Mouse (Mus musculus) liver, postnatal 0 days (tissue): Measurements from ENCODE around the gene Vmn1r180. TPM values are rescaled to one million over a fixed set of nuclear protein-coding genes. Genes with fewer than 3 reads are reported as not detected.
A peak's percentile ranks its signal among the peaks of the same experiment; 100 is the strongest.
"Not testable (repeated sequence)": the region's sequence is repeated elsewhere in the genome, so short reads cannot be mapped to it uniquely, and the experiment has no call there.

Experiments
- ATAC-seq: fragments of 200-750 bp; cut with Nextera tagmentation; 2 replicates; pipeline ENCODE4 v1.8.0; 2017; ENCODE audit warnings: mild to moderate bottlenecking, moderate library complexity
- DNase-seq: peaks from one replicate; pipeline ENCODE4 v3.0.0-alpha.2; 2016
- H3K27ac ChIP-seq: fragments of 300-500 bp; sonication (generic); 2 replicates; pipeline ENCODE4 v1.5.1; 2014; ENCODE audit warnings: antibody characterized with exemption, moderate library complexity, mild to moderate bottlenecking, low read depth
- H3K27me3 ChIP-seq: fragments of 300-500 bp; sonication (generic); 2 replicates; pipeline ENCODE4 v1.6.1; 2014; ENCODE audit warnings: low read length, control low read depth, mixed read lengths; ENCODE audit not compliant: insufficient read depth
- H3K36me3 ChIP-seq: fragments of 300-500 bp; sonication (generic); replicated peaks from 2 replicates; pipeline ENCODE4 v1.6.1; 2014; ENCODE audit warnings: mild to moderate bottlenecking, control low read depth, low read length, moderate library complexity, mixed read lengths; ENCODE audit not compliant: insufficient read depth
- H3K4me1 ChIP-seq: fragments of 300-500 bp; sonication (generic); 2 replicates; pipeline ENCODE4 v1.6.1; 2014; ENCODE audit warnings: antibody characterized with exemption, mild to moderate bottlenecking, control low read depth; ENCODE audit not compliant: insufficient read depth
- H3K4me2 ChIP-seq: fragments of 300-500 bp; sonication (generic); 2 replicates; pipeline ENCODE4 v1.6.1; 2014; ENCODE audit warnings: low read depth, mild to moderate bottlenecking, low read length, moderate library complexity, mixed read lengths
- H3K4me3 ChIP-seq: fragments of 300-500 bp; sonication (generic); 2 replicates; pipeline ENCODE4 v1.5.1; 2014; ENCODE audit warnings: low read depth, low read length
- H3K9ac ChIP-seq: fragments of 300-500 bp; sonication (generic); replicated peaks from 2 replicates; pipeline ENCODE4 v1.6.1; 2014; ENCODE audit warnings: mild to moderate bottlenecking, moderate library complexity
- H3K9me3 ChIP-seq: fragments of 300-500 bp; sonication (generic); 2 replicates; pipeline ENCODE4 v1.6.1; 2016; ENCODE audit warnings: mild to moderate bottlenecking, control low read depth, low read length, mixed read lengths
- CTCF ChIP-seq: sonication (generic); IDR thresholded peaks from 2 replicates; pipeline ENCODE4 v1.5.1; 2016; ENCODE audit warnings: antibody characterized with exemption, low read depth
- EP300 ChIP-seq: IDR thresholded peaks from 2 replicates; pipeline ENCODE4 v1.6.1; 2016; ENCODE audit warnings: antibody characterized with exemption, low read depth, mild to moderate bottlenecking
- WGBS: fragments of 180-500 bp; shearing (Covaris S2); extraction: QIAGEN DNeasy Blood & Tissue Kit; methylation state at CpG from one replicate; pipeline ENCODE4 v1.1.7; 2014; ENCODE audit not compliant: insufficient replicate concordance; 5-methylcytosine and 5-hydroxymethylcytosine counted together
- polyA plus RNA-seq: library from polyadenylated mRNA; unstranded; fragments of >200 nt; fragmentation: Nextera tagmentation; extraction: Ambion mirVana; gene quantifications from 2 replicates; pipeline ENCODE4 v1.2.1, GENCODE M21; 2015

Gene Vmn1r180
- polyA plus RNA-seq: not detected in 2 replicates

DNA sequence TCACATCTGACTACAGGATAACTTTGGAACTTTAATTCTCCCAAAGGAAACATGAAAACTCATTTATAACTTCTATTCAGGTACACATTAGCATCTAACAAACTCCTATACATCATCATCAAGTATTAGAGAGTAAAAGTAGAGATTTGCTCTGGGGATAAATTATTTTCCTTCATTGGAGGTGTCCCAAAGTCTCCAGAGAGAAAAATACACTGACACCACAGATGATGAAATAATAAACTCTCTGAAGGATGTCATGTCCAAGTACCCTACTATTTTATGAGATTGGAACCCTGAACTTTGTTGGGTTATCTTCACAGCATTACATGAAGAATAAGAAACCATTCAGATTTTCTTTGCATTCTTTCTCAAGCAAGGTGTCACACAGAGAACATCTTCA, at the start of gene Vmn1r180:
Gene Vmn1r180 (plus strand): TSS at position 301 of the 400 bp plus-strand sequence.
- Histone ChIP-seq H3K36me3 (no peaks in the 10 kb centered on the region), H3K9me3 (no peaks in the 10 kb centered on the region), H3K27me3 (no peaks in the 10 kb centered on the region), H3K4me3 (no peak within 1 kb of the TSS), H3K4me1 (no peaks in the 10 kb centered on the region), H3K27ac (no peak within 1 kb of the TSS), H3K9ac (no peak within 1 kb of the TSS), H3K4me2 (no peak within 1 kb of the TSS)
- ATAC-seq (no peak), DNase-seq (no peak)
- no peak for TF ChIP-seq EP300
- no peak for TF ChIP-seq CTCF

DNA sequence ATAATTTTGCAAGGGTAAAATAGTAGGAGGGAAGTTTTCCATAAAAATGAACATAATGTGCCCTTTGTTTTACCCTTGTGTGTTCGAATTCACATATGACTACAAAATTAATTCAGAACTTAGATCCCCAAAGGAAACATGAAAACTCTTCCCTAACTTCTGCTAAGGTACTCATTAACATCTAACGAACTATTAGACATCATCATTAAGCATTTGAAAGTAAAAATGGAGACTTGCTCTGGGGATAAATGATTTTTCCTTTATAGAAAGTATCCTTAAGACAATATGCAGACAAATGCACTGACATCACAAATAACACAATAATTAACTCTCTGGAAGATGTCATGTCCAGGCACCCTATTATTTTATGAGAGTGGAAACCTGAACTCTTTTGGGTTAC, 23.8 kb upstream of the Vmn1r180 start, which contains the start of gene Vmn1r179:
Gene Vmn1r179 (plus strand): TSS at position 301 of the 400 bp plus-strand sequence.
- ATAC-seq: no peak
- Histone ChIP-seq H3K9me3 (no peaks in the 10 kb centered on the region), H3K9ac (no peak within 1 kb of the TSS), H3K27ac (no peak within 1 kb of the TSS), H3K4me3 (no peak within 1 kb of the TSS), H3K4me1 (no peaks in the 10 kb centered on the region), H3K36me3 (no peaks in the 10 kb centered on the region), H3K4me2 (no peak within 1 kb of the TSS), H3K27me3 (no peaks in the 10 kb centered on the region)
- WGBS: 37% methylated on average over 2 of the region's 2 CpGs
- TF ChIP-seq CTCF: no peak
- TF ChIP-seq EP300: no peak
- DNase-seq: no peak

DNA sequence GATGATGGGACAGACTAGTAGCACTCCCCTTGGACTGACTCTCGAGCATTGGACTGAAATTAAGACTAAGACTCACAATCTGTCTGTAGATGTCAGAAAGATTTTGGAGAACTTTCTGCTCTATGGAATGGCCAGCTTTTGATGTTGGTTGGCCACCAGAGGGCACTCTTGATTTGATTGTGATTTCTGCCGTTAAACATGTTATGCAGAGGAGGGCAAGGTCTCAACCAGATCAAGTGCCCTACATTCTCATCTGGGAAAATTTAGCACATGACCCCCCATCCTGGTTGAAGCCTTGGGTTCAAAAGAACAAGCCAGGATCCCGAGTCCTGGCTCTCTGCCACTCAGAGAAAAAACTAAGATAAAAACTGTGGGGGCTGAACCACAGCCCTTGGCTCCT, 17.6 kb downstream of the Vmn1r180 start:
- H3K4me1 ChIP-seq, ATAC-seq, DNase-seq, H3K27me3 ChIP-seq, H3K36me3 ChIP-seq, H3K27ac ChIP-seq, H3K4me3 ChIP-seq, H3K4me2 ChIP-seq, H3K9ac ChIP-seq, H3K9me3 ChIP-seq: not testable (repeated sequence)
- peak; percentile 44 for TF ChIP-seq CTCF
- 37% methylated on average over 3 of the region's 3 CpGs for WGBS

DNA sequence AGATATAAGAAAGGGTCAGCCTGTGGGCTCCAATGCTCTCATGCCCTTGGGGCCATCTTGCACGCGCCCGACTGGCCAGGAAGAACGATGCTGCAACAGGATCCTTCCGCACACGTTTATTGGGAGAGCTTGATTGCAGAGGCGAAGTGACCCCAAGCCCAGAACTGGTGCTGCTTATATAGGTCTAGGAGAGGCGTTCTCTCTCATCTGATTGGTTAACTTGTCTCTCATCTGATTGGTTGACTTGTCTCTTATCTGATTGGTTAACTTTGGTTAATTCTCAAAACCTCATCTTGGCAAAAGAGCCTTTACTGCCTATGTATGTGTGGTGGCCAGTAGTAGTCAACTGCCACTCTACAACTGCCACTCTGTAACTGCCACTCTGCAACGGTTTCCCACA, 23.9 kb downstream of the Vmn1r180 start, which contains the start of gene Vmn1r181:
Gene Vmn1r181 (plus strand): TSS at position 301 of the 400 bp plus-strand sequence.
- not testable (repeated sequence) for H3K4me3 ChIP-seq, H3K27me3 ChIP-seq, H3K27ac ChIP-seq, ATAC-seq, H3K36me3 ChIP-seq, H3K9me3 ChIP-seq, H3K9ac ChIP-seq, H3K4me2 ChIP-seq, H3K4me1 ChIP-seq, DNase-seq
- WGBS: 74% methylated on average over 9 of the region's 9 CpGs

DNA sequence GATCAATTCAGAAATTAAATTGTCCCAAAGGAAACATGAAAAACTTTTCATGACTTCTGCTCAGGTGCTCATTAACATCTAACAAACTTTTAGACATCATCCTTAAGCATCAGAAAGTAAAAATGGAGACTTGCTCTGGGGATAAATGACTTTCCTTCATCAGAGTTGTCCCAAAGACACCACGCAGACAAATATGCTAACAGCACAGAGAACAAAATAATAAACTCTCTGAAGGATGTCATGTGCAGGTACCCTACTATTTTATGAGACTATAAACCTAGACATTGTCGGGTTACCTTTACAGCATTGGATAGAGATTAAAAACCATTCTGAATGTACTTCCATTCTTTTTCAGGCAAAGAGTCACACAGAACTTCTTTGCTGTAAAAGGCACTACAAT, 51.0 kb downstream of the Vmn1r180 start, which contains the start of gene V1rd19:
Gene V1rd19 (plus strand): TSS at position 301 of the 400 bp plus-strand sequence.
- no peaks in the 10 kb centered on the region for H3K9me3 ChIP-seq
- H3K36me3 ChIP-seq: no peaks in the 10 kb centered on the region
- ATAC-seq: no peak
- 53% methylated on average over 2 of the region's 2 CpGs for WGBS
- TF ChIP-seq CTCF (no peak), EP300 (no peak)
- no peak within 1 kb of the TSS for H3K4me3 ChIP-seq
- H3K27me3 ChIP-seq: no peaks in the 10 kb centered on the region
- no peak for DNase-seq
- no peak within 1 kb of the TSS for H3K27ac ChIP-seq
- H3K4me2 ChIP-seq: no peak within 1 kb of the TSS
- no peak within 1 kb of the TSS for H3K9ac ChIP-seq
- no peaks in the 10 kb centered on the region for H3K4me1 ChIP-seq

Other genes with a start within 250 kb of the Vmn1r180 start
- gene Vmn1r173, start 249.9 kb upstream of the Vmn1r180 start, polyA plus RNA-seq: not detected in 2 replicates
- not detected in 2 replicates for gene Vmn1r174, start 198.4 kb upstream of the Vmn1r180 start, polyA plus RNA-seq
- not detected in 2 replicates for gene Vmn1r175, start 140.0 kb upstream of the Vmn1r180 start, polyA plus RNA-seq
- gene Vmn1r176, start 113.3 kb upstream of the Vmn1r180 start, polyA plus RNA-seq: not detected in 2 replicates
- gene Vmn1r177, start 84.2 kb upstream of the Vmn1r180 start, polyA plus RNA-seq: not detected in 2 replicates
- gene Vmn1r178, start 58.6 kb upstream of the Vmn1r180 start, polyA plus RNA-seq: not detected in 2 replicates
- gene Vmn1r179, start 23.7 kb upstream of the Vmn1r180 start, polyA plus RNA-seq: not detected in 2 replicates
- not detected in 2 replicates for gene Vmn1r181, start 24.0 kb downstream of the Vmn1r180 start, polyA plus RNA-seq
- gene V1rd19, start 51.1 kb downstream of the Vmn1r180 start, polyA plus RNA-seq: not detected in 2 replicates
- not detected in 2 replicates for gene Vmn1r183, start 102.6 kb downstream of the Vmn1r180 start, polyA plus RNA-seq
- gene Zfp180, start 131.3 kb downstream of the Vmn1r180 start, polyA plus RNA-seq: 3.2 and 4.0 TPM in 2 replicates
- gene Zfp112, start 161.7 kb downstream of the Vmn1r180 start, polyA plus RNA-seq: 0.76 and 0.86 TPM in 2 replicates
- gene Zfp235, start 183.5 kb downstream of the Vmn1r180 start, polyA plus RNA-seq: 2.8 and 3.3 TPM in 2 replicates
- 0.13 and 0.19 TPM in 2 replicates for gene Zfp114, start 224.4 kb downstream of the Vmn1r180 start, polyA plus RNA-seq